Mouse (Mus musculus) gastrocnemius, adult 18-20 months (tissue): Measurements from ENCODE around the gene CK137956. TPM values are rescaled to one million over a fixed set of nuclear protein-coding genes. Genes with fewer than 3 reads are reported as not detected.

ENCODE experiments used
- DNase-seq: peaks from one replicate; pipeline ENCODE4 v3.0.0; 2021; ENCODE audit warnings: low spot score
- long read RNA-seq, 2 experiments: library from polyadenylated mRNA; stranded (forward); transcript quantifications; one replicate each; pipeline ENCODE4 v2.0.0; 2021
- total RNA-seq, 2 experiments: library from RNA; stranded (reverse); gene quantifications; 2 replicates each; pipeline ENCODE4 v1.2.3; 2021

CK137956 gene
- total RNA-seq: not detected
- long read RNA-seq, experiment 1: 0 reads
- long read RNA-seq, experiment 2: 0 reads

GRCm38 (mm10) chr4:127970901-127971868 is at the start of gene CK137956:
CK137956 (minus strand) TSS chr4:127970951.
- no peak for DNase-seq

- DNase-seq: no peak
Observed at GRCm38 (mm10) chr4:128019465-128019864, 48.7 kb upstream of the CK137956 start.

DNA sequence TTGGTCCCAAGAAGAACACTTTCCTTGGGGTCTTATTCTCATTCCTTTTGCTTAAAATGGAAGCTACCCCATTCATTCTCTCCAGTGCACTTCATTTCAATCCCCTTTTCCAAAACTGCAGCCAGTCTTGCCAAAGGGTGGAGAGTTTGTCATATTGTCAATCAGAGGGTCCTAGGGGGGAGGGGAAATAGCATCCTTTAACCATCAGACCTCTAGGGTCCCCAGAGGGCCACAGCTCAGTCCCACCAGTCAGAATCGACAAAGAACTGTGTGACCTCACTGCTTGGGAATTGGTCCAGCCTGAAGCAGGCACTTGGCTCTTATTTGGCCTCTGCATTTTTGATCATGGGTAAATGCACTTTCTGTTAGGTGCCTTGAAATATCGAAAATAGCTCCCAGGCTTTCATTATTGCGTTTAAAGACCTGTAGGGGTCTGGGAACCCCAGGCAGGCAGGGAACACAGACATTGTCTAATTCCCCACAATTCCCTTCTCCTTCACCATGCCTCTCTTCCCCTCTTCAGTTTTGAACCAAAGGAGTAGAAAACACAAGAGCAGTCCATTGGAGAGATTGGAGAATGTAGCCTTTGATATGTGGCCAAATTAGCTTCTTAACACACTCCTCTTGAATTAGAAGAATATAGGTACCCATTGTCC is 34.2 kb upstream of the CK137956 start:
- no peak for DNase-seq

DNA sequence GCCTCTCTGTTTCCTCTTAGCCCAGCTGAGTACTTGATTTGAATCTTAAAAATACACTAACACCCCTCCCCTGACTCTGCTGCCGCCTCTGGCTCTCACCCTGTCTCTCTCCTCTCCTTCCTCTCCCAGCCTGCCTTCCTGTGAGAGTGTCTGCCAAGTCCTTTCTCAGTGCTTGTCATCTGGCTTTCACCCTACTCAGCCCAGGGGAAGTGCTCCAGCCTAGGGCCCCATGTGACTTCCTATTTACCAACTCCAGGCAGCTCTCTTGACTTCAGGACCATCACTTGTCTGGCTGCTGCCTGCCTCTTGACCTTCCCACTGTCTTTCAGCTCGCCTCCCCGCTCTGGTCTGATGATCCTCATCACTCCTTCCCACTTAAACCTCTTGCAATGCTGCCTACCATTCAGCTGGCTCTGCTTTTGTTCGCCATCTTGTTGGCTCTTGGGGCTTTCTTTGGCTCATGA is 31.9 kb upstream of the CK137956 start:
- DNase-seq: no peak

DNA sequence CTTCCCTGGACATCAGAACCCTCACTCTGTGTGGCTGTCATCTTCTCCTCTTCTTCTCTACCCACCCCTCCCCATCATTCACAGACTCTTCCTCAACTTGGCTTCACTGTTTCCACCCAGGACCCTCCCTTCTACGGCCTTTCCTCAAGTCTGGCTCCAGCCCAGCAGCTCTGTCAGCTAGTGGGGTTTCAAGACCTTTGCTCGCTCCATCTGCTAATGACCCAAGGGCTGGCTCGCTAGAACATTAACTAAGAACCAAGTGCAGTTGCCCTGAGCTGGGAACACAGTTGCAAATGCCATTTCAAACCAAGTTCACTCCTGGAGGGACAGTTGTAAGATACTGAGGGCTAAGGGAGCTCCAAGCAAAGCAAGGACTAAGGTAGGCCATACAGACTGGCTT is 28.5 kb upstream of the CK137956 start:
- DNase-seq: no peak

DNA sequence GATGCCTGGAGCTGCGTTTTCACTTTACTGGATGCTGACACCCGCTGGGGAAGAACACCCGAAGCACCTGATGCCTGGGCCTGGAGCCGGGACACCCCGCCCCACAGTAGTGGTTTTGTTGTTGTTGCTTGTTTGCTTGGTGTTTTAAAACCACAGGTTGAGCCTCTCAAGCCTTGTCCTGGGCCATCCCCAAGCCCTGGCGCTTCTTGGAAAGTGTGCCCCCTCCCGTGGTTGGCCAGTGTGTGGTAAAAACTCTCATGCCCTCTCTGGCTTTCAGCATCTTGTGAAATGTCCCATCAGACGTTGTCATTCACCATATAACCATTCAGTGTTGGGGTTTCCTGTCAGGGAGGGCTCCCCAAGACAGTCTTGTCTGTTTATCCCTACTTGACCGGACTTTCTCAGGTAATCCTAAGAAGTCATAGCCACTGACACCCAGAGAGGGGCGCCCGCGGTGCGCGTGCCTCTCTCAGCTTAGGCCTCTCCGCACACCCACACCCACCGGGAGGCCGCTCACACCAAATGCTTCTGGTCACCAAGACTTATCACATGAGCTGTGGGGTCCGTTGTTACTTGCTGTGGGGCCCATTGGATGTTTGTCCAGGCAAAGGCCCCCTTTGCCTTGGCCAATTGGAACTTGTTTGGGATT is 18.7 kb upstream of the CK137956 start:
- DNase-seq: peak; percentile 15

GRCm38 (mm10) chr4:127988526-127989180 is 17.9 kb upstream of the CK137956 start:
- DNase-seq: no peak

DNA sequence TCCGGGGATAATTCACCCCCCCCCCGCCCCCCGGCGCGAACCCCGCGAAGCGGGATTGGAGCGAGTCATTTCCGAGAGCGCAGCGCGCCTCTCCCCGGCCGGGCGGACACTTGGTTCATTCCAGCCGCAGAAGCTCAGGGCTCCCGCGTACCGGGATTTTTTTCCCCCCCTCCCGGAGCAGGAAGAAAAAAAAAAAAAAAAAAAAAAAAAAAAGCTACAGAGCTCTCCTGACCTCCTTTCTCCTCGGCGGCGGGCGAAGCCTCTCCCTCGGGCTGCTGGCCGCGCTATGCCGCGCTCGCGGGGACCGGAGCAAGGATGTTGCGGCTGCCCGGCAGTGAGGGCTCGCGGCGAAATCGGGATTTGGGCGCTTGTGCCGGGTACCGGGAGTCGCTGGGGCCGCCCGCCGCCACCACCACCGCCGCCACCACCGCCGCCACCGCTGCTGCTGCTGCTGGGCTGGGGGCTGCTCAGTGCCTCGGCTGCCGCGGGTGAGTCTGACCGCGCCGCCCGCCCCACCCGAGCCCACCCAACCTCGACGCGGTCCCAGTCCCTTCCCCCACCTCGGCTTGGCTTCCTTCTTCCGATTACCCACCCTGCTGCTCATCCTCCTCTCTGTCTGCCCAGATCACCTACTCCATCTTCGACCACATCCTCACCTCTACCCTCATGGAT is 17.2 kb upstream of the CK137956 start, which contains the start of gene Csmd2:
Gene Csmd2 (plus strand): TSS at position 74 of the 672 bp plus-strand sequence.
- DNase-seq: no peak

DNA sequence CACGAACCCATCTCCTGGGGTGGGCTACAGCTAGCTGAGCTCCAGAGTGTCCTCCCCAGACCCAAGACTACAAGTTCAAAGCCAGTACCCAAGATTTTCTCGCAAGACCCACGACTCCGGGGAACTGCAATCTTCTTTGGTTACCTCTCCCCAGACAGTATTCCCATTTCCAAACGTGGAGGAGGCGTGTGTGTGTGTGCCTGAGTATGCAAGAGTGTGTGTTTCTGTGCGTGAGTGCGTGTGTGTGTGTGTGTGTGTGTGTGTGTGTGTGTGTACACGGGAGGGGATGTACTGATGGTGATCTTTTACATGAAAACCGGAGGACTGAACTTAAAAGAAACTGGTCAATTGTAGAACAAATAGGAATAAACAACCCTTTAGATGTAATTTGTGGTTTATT is 16.5 kb upstream of the CK137956 start:
- DNase-seq: no peak

- DNase-seq: no peak
Observed at GRCm38 (mm10) chr4:127986491-127987075, 15.8 kb upstream of the CK137956 start.

GRCm38 (mm10) chr4:127985874-127986273 is 15.1 kb upstream of the CK137956 start:
- no peak for DNase-seq

GRCm38 (mm10) chr4:127984426-127984825 is 13.7 kb upstream of the CK137956 start:
- DNase-seq: no peak

- no peak for DNase-seq
Observed at GRCm38 (mm10) chr4:127981125-127981524, 10.4 kb upstream of the CK137956 start.

- no peak for DNase-seq
Observed at GRCm38 (mm10) chr4:127972976-127973375, 2.2 kb upstream of the CK137956 start.

GRCm38 (mm10) chr4:127970018-127970421 is 731 bp downstream of the CK137956 start:
- no peak for DNase-seq

GRCm38 (mm10) chr4:127969101-127969500 is 1.6 kb downstream of the CK137956 start:
- DNase-seq: no peak

- no peak for DNase-seq
Observed at GRCm38 (mm10) chr4:127953006-127953710, 17.6 kb downstream of the CK137956 start.

- no peak for DNase-seq
Observed at GRCm38 (mm10) chr4:127947696-127948095, 23.1 kb downstream of the CK137956 start.

- DNase-seq: no peak
Observed at GRCm38 (mm10) chr4:127937474-127937873, 33.3 kb downstream of the CK137956 start.

- peak; percentile 2 for DNase-seq
Observed at GRCm38 (mm10) chr4:127935369-127935768, 35.4 kb downstream of the CK137956 start.
